Mouse (Mus musculus) embryonic facial prominence, embryonic 13.5 days (tissue): Measurements from ENCODE around the gene Pde7b. TPM values are rescaled to one million over a fixed set of nuclear protein-coding genes. Genes with fewer than 3 reads are reported as not detected.

Source experiments
- ATAC-seq: fragments of 200-750 bp; cut with Nextera tagmentation; 2 replicates; pipeline ENCODE4 v1.8.0; 2017; ENCODE audit warnings: low read depth; ENCODE audit not compliant: insufficient number of reproducible peaks, insufficient read depth, low FRiP score, low TSS enrichment
- H3K27ac ChIP-seq: fragments of 300-500 bp; sonication (generic); 2 replicates; pipeline ENCODE4 v1.5.1; 2015; ENCODE audit warnings: moderate library complexity, mild to moderate bottlenecking, inconsistent platforms
- H3K27me3 ChIP-seq: fragments of 300-500 bp; sonication (generic); 2 replicates; pipeline ENCODE4 v1.6.1; 2015; ENCODE audit warnings: mild to moderate bottlenecking, inconsistent platforms
- H3K36me3 ChIP-seq: fragments of 300-500 bp; sonication (generic); 2 replicates; pipeline ENCODE4 v1.6.1; 2015; ENCODE audit warnings: mild to moderate bottlenecking, inconsistent platforms
- H3K4me1 ChIP-seq: fragments of 300-500 bp; sonication (generic); 2 replicates; pipeline ENCODE4 v1.6.1; 2015; ENCODE audit warnings: inconsistent platforms
- H3K4me2 ChIP-seq: fragments of 300-500 bp; sonication (generic); 2 replicates; pipeline ENCODE4 v1.6.1; 2015; ENCODE audit warnings: moderate library complexity, mild to moderate bottlenecking, inconsistent platforms
- H3K4me3 ChIP-seq: fragments of 300-500 bp; sonication (generic); 2 replicates; pipeline ENCODE4 v1.5.1; 2015; ENCODE audit warnings: mild to moderate bottlenecking, inconsistent platforms
- H3K9ac ChIP-seq: fragments of 300-500 bp; sonication (generic); 2 replicates; pipeline ENCODE4 v1.6.1; 2015; ENCODE audit warnings: mild to moderate bottlenecking, inconsistent platforms
- H3K9me3 ChIP-seq: fragments of 300-500 bp; sonication (generic); 2 replicates; pipeline ENCODE4 v1.6.1; 2016; ENCODE audit warnings: inconsistent platforms
- WGBS: fragments of 180-500 bp; shearing (Covaris S2); methylation state at CpG from one replicate; pipeline ENCODE4 v1.1.7; 2015; ENCODE audit warnings: mixed read lengths; 5-methylcytosine and 5-hydroxymethylcytosine counted together
- polyA plus RNA-seq: library from polyadenylated mRNA; unstranded; fragments of >200 nt; fragmentation: Nextera tagmentation; extraction: Ambion mirVana; gene quantifications from 2 replicates; pipeline ENCODE4 v1.2.1, GENCODE M21; 2015

The Pde7b gene
- polyA plus RNA-seq, 1 experiment from 2014 or later, result 14.9 TPM

DNA sequence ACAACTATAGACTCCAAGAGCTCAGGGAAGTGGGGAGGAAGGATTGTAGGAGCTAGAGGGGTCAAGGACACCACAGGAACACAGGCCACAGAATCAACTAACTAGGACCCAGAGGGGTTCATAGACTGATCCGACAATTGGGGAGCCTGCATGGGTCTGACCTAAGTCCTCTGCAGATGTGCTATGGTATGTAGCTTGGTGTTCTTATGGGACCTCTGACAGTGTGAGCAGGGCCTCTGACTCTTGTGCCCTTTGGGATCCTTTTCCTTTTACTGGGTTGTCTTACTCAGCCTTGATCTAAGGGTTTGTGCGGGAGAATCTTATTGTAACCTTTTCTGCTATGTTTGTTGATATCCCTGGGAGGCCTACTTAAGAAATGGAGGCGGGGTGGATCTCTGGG lies 239.1 kb downstream of the Pde7b start:
- WGBS, result 84% methylated on average over 3 of the region's 3 CpGs
- Histone ChIP-seq H3K9me3 (no peaks in the 10 kb centered on the region), H3K27ac (no peak overlapping the region), H3K9ac (no peak overlapping the region), H3K27me3 (no peaks in the 10 kb centered on the region), H3K4me3 (no peak overlapping the region), H3K36me3 (no peaks in the 10 kb centered on the region), H3K4me2 (no peak overlapping the region), H3K4me1 (peaks cover 24% of the 10 kb centered on the region)
- no peak for ATAC-seq

DNA sequence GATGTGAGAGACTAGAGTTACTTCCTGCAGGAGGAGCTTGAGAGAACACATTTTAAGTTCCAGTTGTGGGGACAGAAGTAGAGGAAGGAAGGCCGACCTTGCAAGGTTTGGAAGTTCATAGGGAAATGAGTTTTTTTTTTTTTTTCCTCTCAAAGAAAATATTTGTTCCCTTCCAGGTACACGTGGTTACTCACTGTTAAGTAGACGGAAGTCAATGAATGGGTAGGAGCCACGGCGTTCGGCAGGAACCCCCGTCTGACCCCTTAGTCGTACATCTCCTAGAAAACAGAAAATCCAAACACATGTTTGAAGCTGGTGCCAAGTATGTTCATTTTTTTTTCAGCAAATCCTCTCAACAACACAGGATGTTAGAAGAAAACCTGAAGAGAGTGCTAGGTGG lies 245.4 kb downstream of the Pde7b start:
- no peaks in the 10 kb centered on the region for H3K9me3 ChIP-seq
- H3K4me3 ChIP-seq, result no peak overlapping the region
- 74% methylated on average over 8 of the region's 8 CpGs for WGBS
- peaks cover 12% of the 10 kb centered on the region for H3K4me1 ChIP-seq
- no peak overlapping the region for H3K27ac ChIP-seq
- H3K4me2 ChIP-seq, result no peak overlapping the region
- no peak overlapping the region for H3K9ac ChIP-seq
- ATAC-seq, result no peak
- H3K36me3 ChIP-seq, result no peaks in the 10 kb centered on the region
- H3K27me3 ChIP-seq, result no peaks in the 10 kb centered on the region

DNA sequence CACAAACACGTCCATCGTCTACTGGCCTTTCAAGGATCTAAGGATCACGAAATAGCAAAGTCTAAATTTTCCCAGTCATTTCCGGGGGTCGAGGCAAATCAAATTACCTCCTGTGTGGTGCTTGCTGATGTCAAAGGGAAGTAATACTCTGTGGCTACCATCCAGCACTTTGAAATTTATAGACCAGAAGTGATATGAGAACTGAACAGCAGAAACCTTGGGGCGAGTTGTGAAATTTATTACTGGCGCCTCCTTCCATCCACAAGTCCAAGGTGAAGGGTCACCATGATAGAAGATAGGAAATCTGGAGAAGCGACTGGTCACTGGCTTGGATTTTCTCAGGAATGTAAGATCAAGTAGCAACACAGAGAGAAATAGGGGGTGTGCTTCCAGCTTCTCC lies 246.4 kb downstream of the Pde7b start:
- H3K4me3 ChIP-seq, result no peak overlapping the region
- 68% methylated on average over 8 of the region's 8 CpGs for WGBS

DNA sequence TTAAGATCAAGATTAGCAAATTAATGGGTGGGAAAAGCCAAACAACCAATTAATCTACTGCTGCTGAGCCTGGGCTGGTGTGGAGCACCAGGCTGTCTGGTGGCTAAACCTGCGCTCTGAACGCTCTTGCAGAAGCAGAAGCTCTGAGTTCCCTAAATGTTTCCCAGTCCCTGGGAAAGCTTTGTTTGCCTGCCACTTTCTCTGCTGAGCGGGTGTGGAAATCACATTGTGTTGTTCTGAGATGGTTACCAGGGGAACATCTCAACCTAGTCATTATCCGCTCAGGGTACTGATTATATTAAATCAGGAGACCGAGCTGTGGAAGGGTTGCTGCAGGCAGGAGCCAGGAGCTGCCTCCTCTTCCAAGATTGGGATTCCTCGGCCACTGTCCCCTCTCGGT lies 250.0 kb downstream of the Pde7b start:
- Histone ChIP-seq H3K36me3 (no peaks in the 10 kb centered on the region), H3K9me3 (no peaks in the 10 kb centered on the region), H3K27me3 (no peaks in the 10 kb centered on the region), H3K9ac (no peak overlapping the region), H3K4me3 (no peak overlapping the region), H3K4me2 (no peak overlapping the region), H3K4me1 (peaks cover 13% of the 10 kb centered on the region), H3K27ac (0 out of 2 replicates have a peak overlapping the region, but pooled peaks have one; percentile 55)
- no peak for ATAC-seq
- 42% methylated on average over 7 of the region's 7 CpGs for WGBS

More for the DNA sequence above, 246.4 kb downstream of the Pde7b start:
- Histone ChIP-seq H3K27me3 (no peaks in the 10 kb centered on the region), H3K4me2 (no peak overlapping the region), H3K4me1 (peaks cover 12% of the 10 kb centered on the region), H3K9ac (no peak overlapping the region), H3K9me3 (no peaks in the 10 kb centered on the region), H3K36me3 (no peaks in the 10 kb centered on the region), H3K27ac (no peak overlapping the region)
- no peak for ATAC-seq

DNA sequence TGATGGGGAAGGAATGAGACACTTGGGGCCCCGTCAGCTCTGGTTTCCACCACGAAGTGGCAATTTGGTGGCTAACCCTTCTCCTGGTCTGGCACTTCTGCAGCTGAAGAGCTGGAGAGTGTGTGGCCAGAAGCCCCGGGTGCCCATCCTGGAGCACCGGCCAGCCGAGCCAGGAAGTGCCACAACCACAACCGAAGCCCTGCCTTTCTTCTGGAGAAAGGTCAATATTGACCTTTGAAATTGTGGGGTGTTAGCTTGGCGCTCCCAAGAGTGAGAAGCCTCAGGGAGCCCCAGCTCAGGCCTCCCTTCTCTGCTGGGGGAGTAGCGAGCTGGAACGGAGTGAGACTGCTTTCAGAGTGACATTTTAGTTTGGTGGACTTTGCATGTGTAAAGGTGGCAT lies 250.8 kb downstream of the Pde7b start:
- H3K27me3 ChIP-seq, result no peaks in the 10 kb centered on the region
- H3K36me3 ChIP-seq, result no peaks in the 10 kb centered on the region
- H3K27ac ChIP-seq, result no peak overlapping the region
- ATAC-seq, result no peak
- no peak overlapping the region for H3K4me2 ChIP-seq
- no peak overlapping the region for H3K9ac ChIP-seq
- H3K4me1 ChIP-seq, result peaks cover 13% of the 10 kb centered on the region
- H3K9me3 ChIP-seq, result no peaks in the 10 kb centered on the region
- WGBS, result 72% methylated on average over 9 of the region's 9 CpGs
- no peak overlapping the region for H3K4me3 ChIP-seq

DNA sequence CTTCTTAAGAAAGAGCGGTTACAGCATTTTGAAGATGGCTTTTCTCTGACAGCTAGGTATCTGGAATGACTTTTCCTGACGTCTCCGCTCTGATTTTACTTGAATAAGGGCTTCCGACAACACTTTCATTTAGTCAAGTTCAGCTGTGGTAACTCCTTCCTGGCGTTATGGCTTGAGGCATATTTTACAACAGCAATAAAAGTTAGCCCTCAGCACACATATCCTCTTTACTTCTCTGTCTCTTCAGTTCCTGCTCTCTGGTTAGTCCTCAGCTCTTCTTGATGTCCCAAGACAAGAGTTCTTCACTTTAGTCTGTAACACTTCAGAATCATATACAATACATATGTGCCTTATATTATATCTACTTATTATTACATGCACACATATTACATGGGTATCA lies 251.4 kb downstream of the Pde7b start:
- ATAC-seq, result no peak
- H3K4me1 ChIP-seq, result peaks cover 13% of the 10 kb centered on the region
- no peak overlapping the region for H3K9ac ChIP-seq
- H3K4me3 ChIP-seq, result no peak overlapping the region
- no peaks in the 10 kb centered on the region for H3K9me3 ChIP-seq
- no peak overlapping the region for H3K4me2 ChIP-seq
- no peaks in the 10 kb centered on the region for H3K36me3 ChIP-seq
- no peaks in the 10 kb centered on the region for H3K27me3 ChIP-seq
- WGBS, result 84% methylated on average over 5 of the region's 5 CpGs
- no peak overlapping the region for H3K27ac ChIP-seq

DNA sequence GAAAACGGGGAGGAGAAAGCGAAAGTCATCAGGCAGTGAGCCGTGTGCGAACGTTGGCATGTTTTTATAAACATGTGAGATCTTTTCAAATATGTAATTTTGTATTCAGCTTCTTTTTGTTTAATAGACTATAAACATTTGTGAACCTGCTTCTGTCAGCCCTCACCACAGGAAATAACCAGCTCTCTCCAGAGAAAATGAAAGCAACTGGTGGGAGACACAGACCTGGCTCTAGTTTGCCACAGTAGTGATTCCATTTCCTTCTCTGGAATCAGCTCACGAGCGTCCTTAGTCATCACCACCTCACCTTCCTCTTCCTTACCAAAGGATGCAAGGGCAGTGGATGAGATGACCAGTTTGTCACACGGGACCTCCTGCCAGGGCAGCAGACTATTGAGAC lies 252.9 kb downstream of the Pde7b start:
- Histone ChIP-seq H3K27me3 (no peaks in the 10 kb centered on the region), H3K9me3 (no peaks in the 10 kb centered on the region), H3K36me3 (no peaks in the 10 kb centered on the region), H3K9ac (no peak overlapping the region), H3K4me2 (no peak overlapping the region), H3K4me3 (no peak overlapping the region), H3K4me1 (peaks cover 21% of the 10 kb centered on the region), H3K27ac (no peak overlapping the region)
- WGBS, result 81% methylated on average over 8 of the region's 8 CpGs
- ATAC-seq, result no peak

DNA sequence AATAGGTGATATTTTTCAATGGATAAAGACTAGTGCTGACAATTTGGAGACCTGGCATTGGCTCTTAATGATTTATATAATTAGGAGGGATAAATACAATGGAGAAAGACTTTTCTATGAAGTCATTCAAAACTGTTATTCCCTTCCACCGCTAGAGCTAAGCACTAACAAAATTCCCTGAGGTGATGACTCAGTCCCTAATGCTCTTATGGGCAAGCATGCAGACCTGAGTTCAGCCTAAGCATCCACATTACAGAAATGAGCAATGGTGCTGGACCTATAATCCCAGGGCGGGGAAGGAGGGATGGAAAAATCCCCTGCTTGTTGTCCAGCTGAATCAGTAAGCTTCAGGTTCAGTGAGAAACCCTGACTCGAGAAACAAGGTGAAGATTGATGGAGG lies 260.2 kb downstream of the Pde7b start:
- no peak overlapping the region for H3K27ac ChIP-seq
- H3K9me3 ChIP-seq, result no peaks in the 10 kb centered on the region
- no peak overlapping the region for H3K4me3 ChIP-seq
- ATAC-seq, result no peak
- WGBS, result 78% methylated on average over 3 of the region's 3 CpGs
- H3K27me3 ChIP-seq, result no peaks in the 10 kb centered on the region
- no peak overlapping the region for H3K9ac ChIP-seq
- peaks cover 20% of the 10 kb centered on the region for H3K4me1 ChIP-seq
- no peaks in the 10 kb centered on the region for H3K36me3 ChIP-seq
- H3K4me2 ChIP-seq, result no peak overlapping the region

DNA sequence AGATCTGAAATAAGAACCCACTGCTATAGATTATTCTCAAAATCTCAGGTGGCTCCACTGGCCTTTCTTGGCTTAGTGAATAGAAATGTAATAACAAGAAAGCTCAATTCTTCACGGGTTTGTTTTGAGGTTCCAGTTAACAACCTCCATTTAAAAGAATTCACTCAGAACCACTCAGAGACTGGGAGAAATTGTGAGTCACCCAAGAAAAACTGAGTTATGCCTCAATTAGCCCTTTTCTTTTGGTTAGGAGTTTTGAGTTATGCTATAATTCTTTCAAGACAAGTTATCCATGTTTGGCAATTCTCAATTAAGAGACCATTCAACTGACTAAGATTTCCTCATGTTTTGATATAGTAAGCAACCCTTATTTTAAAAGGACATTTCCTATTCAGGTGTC lies 260.9 kb downstream of the Pde7b start:
- H3K9ac ChIP-seq, result no peak overlapping the region
- no peaks in the 10 kb centered on the region for H3K9me3 ChIP-seq
- no peaks in the 10 kb centered on the region for H3K27me3 ChIP-seq
- no peak overlapping the region for H3K4me2 ChIP-seq
- no peaks in the 10 kb centered on the region for H3K36me3 ChIP-seq
- no peak for ATAC-seq
- no peak overlapping the region for H3K27ac ChIP-seq
- H3K4me1 ChIP-seq, result peaks cover 24% of the 10 kb centered on the region
- WGBS, result 52% methylated on average over 1 of the region's 1 CpGs
- H3K4me3 ChIP-seq, result no peak overlapping the region

DNA sequence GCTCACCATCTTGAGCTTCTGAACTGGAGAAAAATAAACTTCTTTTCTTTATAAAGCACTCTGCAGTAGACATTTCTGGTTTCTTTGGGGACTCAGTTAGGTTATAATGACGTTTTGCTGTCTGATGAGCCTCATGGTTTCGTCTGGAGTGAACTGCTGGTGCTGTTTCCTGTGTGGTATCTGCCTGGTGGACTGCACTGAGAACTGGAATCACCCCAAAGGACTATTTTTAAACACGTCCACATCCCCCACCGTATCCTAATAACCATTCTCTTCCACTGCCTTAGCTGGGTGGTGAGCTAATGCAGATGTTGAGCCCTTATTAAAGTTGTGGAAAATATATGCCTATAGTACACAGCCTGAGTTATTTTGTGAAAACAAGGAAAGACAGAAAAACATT lies 262.3 kb downstream of the Pde7b start:
- WGBS, result 80% methylated on average over 4 of the region's 4 CpGs
- ATAC-seq, result no peak
- no peaks in the 10 kb centered on the region for H3K36me3 ChIP-seq
- no peak overlapping the region for H3K9ac ChIP-seq
- peaks cover 29% of the 10 kb centered on the region for H3K4me1 ChIP-seq
- H3K4me3 ChIP-seq, result no peak overlapping the region
- H3K4me2 ChIP-seq, result no peak overlapping the region
- no peaks in the 10 kb centered on the region for H3K9me3 ChIP-seq
- no peaks in the 10 kb centered on the region for H3K27me3 ChIP-seq
- no peak overlapping the region for H3K27ac ChIP-seq

DNA sequence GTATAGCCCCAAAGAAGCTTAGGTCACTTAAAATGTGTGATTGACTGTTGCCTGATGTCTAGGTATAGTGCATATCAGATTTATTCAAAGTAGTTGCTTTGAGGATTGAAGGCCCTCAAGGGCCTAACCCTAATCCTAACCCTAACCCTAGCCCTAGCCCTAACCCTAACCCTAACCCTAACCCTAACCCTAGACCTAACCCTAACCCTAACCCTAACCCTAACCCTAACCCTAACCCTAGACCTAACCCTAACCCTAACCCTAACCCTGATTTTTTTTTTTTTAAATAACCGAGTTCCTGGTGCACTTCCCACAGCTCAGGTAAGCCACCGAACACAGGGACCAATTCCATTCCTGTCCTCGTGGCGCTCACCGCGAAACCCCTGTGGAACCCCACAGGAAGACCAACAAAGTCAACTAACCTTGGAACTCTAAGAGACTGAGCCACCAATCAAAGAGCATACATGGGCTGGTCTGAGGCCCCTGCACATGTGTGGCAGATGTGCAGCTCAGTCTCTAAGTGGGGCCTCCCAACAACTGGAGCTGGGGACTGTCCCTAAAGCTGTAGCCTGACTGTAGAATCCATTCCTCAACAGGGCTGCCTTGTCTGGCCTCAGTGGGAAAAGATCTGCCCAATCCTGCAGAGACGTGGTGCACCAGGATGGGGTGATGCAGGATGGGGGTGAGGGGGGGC lies 265.1 kb downstream of the Pde7b start:
- H3K9me3 ChIP-seq, result no peaks in the 10 kb centered on the region
- no peak overlapping the region for H3K4me2 ChIP-seq
- no peak overlapping the region for H3K27ac ChIP-seq
- ATAC-seq, result no peak
- no peak overlapping the region for H3K4me3 ChIP-seq
- peaks cover 34% of the 10 kb centered on the region for H3K4me1 ChIP-seq
- H3K27me3 ChIP-seq, result no peaks in the 10 kb centered on the region
- no peaks in the 10 kb centered on the region for H3K36me3 ChIP-seq
- WGBS, result 88% methylated on average over 7 of the region's 7 CpGs
- H3K9ac ChIP-seq, result no peak overlapping the region

DNA sequence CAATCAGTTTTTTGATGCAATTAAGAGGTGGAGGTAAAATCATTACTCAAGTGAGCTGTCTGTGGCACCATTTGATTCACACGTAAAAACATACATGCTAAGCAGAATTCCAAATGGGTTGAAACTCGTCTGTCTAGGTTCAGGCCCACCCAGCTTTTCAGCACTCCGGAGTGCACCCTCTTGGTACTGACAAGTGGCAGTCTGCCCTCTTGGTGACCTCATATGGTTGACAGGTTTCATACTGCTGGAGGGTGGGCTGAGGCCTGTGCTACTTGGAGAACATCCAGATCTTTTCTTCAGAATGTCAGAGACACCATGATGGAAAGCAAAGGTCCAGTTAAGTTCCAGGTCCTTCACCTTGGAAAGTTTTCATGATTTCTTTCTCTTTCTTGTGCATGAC lies 265.7 kb downstream of the Pde7b start:
- Histone ChIP-seq H3K4me1 (peaks cover 39% of the 10 kb centered on the region), H3K9me3 (no peaks in the 10 kb centered on the region)
- ATAC-seq, result no peak

More for the DNA sequence above, 265.7 kb downstream of the Pde7b start:
- Histone ChIP-seq H3K36me3 (no peaks in the 10 kb centered on the region), H3K4me3 (no peak overlapping the region), H3K27ac (no peak overlapping the region), H3K9ac (no peak overlapping the region), H3K27me3 (no peaks in the 10 kb centered on the region), H3K4me2 (no peak overlapping the region)
- 59% methylated on average over 3 of the region's 3 CpGs for WGBS
